8 mouse cellular contexts compared by ENCODE assay signal in the genomic region with DNA sequence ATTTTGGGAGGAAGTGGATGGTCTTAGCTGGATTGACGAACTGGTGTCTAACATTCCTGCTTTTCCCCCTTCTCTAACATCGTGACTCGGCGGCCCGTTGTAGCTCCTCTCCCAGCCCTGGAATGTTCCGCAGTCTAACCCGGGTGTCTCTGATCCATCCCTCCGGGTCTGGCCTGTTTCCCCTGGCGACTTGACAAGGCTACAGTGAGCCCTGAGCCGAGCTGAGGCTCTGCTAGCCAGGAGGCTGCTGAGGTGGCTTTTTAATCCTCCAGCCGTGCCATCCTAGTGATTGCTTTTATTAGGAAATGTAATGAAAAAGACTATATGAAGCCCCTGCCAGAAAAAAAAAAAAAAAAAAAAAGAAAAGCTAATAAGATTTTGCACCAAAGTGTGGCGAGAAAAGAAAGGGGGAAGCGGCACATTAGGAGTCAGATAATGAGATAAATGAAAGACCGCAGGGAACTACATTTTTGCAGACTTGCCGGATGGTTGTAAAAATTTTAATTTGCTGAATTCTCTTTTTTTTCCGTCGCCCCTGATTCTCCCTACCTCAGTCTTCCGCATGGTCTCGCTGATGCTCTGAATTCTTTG. TPM values are rescaled to one million over a fixed set of nuclear protein-coding genes. Genes with fewer than 3 reads are reported as not detected.
DNase-seq lines count a peak whose midpoint lies in the region; ATAC-seq and TF ChIP-seq lines count a peak whose summit lies in the region.

No protein-coding gene starts in this region.

- no peaks in the 10 kb centered on the region for H3K9me3 ChIP-seq in heart, embryonic 13.5 days
- H3K9me3 ChIP-seq in forebrain, embryonic 13.5 days (replicated peaks), result no peaks in the 10 kb centered on the region

- H3K4me3 ChIP-seq in heart, embryonic 13.5 days, result no peak overlapping the region
- H3K4me3 ChIP-seq in forebrain, embryonic 13.5 days, result no peak overlapping the region
- no peak overlapping the region for H3K4me3 ChIP-seq in left cerebral cortex, adult 2 months

- H3K36me3 ChIP-seq in heart, embryonic 13.5 days, result no peaks in the 10 kb centered on the region
- no peaks in the 10 kb centered on the region for H3K36me3 ChIP-seq in forebrain, embryonic 13.5 days (ENCODE audit: poor library complexity, severe bottlenecking)

- no peak for ATAC-seq in heart, embryonic 13.5 days (ENCODE audit: extremely low read depth, insufficient number of reproducible peaks, low FRiP score, low TSS enrichment)
- ATAC-seq in forebrain, embryonic 13.5 days, result no peak

- DNase-seq in heart, postnatal 4 days, result no peak
- peak; percentile 79 for DNase-seq in R1 (ENCODE audit: low read depth, low spot score)
- peak; percentile 24 for DNase-seq in lung, postnatal 14 days
- DNase-seq in left cerebral cortex, postnatal 36 days (ENCODE audit: low spot score in 2 of 2), result no peak
- DNase-seq in frontal cortex, postnatal 36 days (ENCODE audit: low spot score in 2 of 2), result no peak
- no peak for DNase-seq in left cerebral cortex, adult 2 months (ENCODE audit: extremely low spot score in 1 of 2, low spot score in 2 of 2)

- peaks cover 17% of the 10 kb centered on the region for H3K4me1 ChIP-seq in heart, embryonic 13.5 days
- H3K4me1 ChIP-seq in forebrain, embryonic 13.5 days, result peaks cover 63% of the 10 kb centered on the region

- peaks cover 56% of the 10 kb centered on the region for H3K27me3 ChIP-seq in heart, embryonic 13.5 days (replicated peaks)
- H3K27me3 ChIP-seq in forebrain, embryonic 13.5 days, result no peaks in the 10 kb centered on the region; the same call in 1 of the 2 replicates

- WGBS in heart, embryonic 13.5 days, result 24% methylated on average over 19 of the region's 19 CpGs
- 15% methylated on average over 19 of the region's 19 CpGs for WGBS in forebrain, embryonic 13.5 days

- H3K9ac ChIP-seq in heart, embryonic 13.5 days, result no peak overlapping the region
- peak overlapping the region; percentile 50; the same call in 1 of the 2 replicates for H3K9ac ChIP-seq in forebrain, embryonic 13.5 days

- peak overlapping the region; percentile 38; the same call in 1 of the 2 replicates for H3K4me2 ChIP-seq in heart, embryonic 13.5 days
- peak overlapping the region; percentile 33 for H3K4me2 ChIP-seq in forebrain, embryonic 13.5 days

- intact Hi-C loops in left cerebral cortex, postnatal 36 days (cut with DNase I), result no loop called here
- intact Hi-C loops in left cerebral cortex, adult 2 months (cut with DNase I), result no loop called here

- H3K27ac ChIP-seq in heart, embryonic 13.5 days (replicated peaks), result no peak overlapping the region
- peak overlapping the region; percentile 86 for H3K27ac ChIP-seq in forebrain, embryonic 13.5 days
- H3K27ac ChIP-seq in left cerebral cortex, adult 2 months, result no peak overlapping the region

- no peak for TF ChIP-seq CTCF in left cerebral cortex, adult 2 months (IDR thresholded peaks at IDR 0.05)

RNA-seq across cellular contexts. Expression of gene Pipox, which starts 12.3 kb away (rescaled TPM):
- polyA plus RNA-seq in heart, embryonic 13.5 days (2015; fragmentation: Nextera tagmentation; extraction: Ambion mirVana), result 4.6 and 4.9 TPM in 2 replicates
- total RNA-seq in heart, postnatal 4 days (2021), result 1 to 10 TPM; 1.9 to 2.5 TPM
- polyA plus RNA-seq in forebrain, embryonic 13.5 days (2015; fragmentation: Nextera tagmentation; extraction: Ambion mirVana), result 12.7 and 15.1 TPM in 2 replicates
- total RNA-seq in left cerebral cortex, postnatal 36 days (2021), result 1 to 10 TPM in 1 of 2 experiments, under 1 TPM in 1; 0.25 to 1.4 TPM
- total RNA-seq in left cerebral cortex, adult 2 months (2021), result 1 to 10 TPM in 1 of 2 experiments, under 1 TPM in 1; 0.70 to 1.3 TPM

RNA-seq across cellular contexts. Expression of gene Sez6, which starts 24.4 kb away (rescaled TPM):
- polyA plus RNA-seq in heart, embryonic 13.5 days (2015; fragmentation: Nextera tagmentation; extraction: Ambion mirVana), result 0.09 and 0.20 TPM in 2 replicates
- total RNA-seq in heart, postnatal 4 days (2021), result under 1 TPM; 0.14 to 0.19 TPM
- 141 and 165 TPM in 2 replicates for polyA plus RNA-seq in forebrain, embryonic 13.5 days (2015; fragmentation: Nextera tagmentation; extraction: Ambion mirVana)
- 100 to 1,000 TPM; 150 to 165 TPM for total RNA-seq in left cerebral cortex, postnatal 36 days (2021)
- total RNA-seq in left cerebral cortex, adult 2 months (2021), result 100 to 1,000 TPM; 127 to 157 TPM

Comparison
In these comparisons a context has a peak if more than half of its experiments do, and no peak if none do; other contexts are left out.
1. DNase-seq: peak in R1 (single experiment) and lung, postnatal 14 days (single experiment); none in heart, postnatal 4 days (single experiment), left cerebral cortex, postnatal 36 days (0 of 2), frontal cortex, postnatal 36 days (0 of 2) and left cerebral cortex, adult 2 months (0 of 2).
2. RNA of gene Sez6, which starts 24.4 kb away (total RNA-seq): 150 to 165 TPM in left cerebral cortex, postnatal 36 days and 127 to 157 TPM in left cerebral cortex, adult 2 months; 0.14 to 0.19 TPM in heart, postnatal 4 days; every median in the first group is over 100 times any median in the second.